13 mouse cellular contexts compared by ENCODE assay signal in the genomic region with DNA sequence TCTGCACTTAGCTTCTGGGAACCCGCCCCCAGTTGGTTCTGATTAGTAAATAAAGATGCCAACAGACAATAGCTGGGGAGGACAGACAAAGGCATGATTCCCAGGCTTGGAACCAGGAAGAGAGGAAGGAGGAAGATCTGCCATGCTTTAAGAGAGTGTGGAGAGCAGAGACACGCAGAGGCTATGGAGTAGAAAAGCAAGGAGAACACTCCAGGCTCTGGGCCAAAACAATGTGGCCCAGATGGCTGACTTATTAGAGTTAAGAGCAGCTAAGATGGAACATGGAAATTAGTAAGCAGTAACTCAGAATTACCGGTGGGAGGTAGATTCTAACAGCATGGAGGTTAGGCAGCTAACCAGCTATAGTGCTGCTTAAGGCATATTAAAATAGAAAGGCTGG.
DNase-seq lines count a peak whose midpoint lies in the region; TF ChIP-seq lines count a peak whose summit lies in the region.
"Had no signal": no experiment of that assay in that cellular context is flagged by ENCODE, and none has a peak within 500 bp of the region (broad histone marks: within the 10 kb centered on the region; RNA-seq: fewer than 3 reads in every experiment).

No protein-coding gene starts in this region.

- H3K4me1 ChIP-seq in kidney, adult 2 months (ENCODE audit: control insufficient read depth, insufficient read depth, low read length), result no peaks in the 10 kb centered on the region
- H3K4me1 ChIP-seq: embryonic facial prominence, embryonic 13.5 days; liver, embryonic 12.5 days had no signal

- H3K4me3 ChIP-seq in kidney, adult 2 months (ENCODE audit: insufficient read depth, low read depth, low read length), result no peak overlapping the region
- H3K4me3 ChIP-seq: embryonic facial prominence, embryonic 13.5 days; left cerebral cortex, adult 2 months; liver, embryonic 12.5 days had no signal

- H3K36me3 ChIP-seq in kidney, adult 2 months (ENCODE audit: control insufficient read depth, insufficient read depth, low read length), result no peaks in the 10 kb centered on the region
- H3K36me3 ChIP-seq: embryonic facial prominence, embryonic 13.5 days; liver, embryonic 12.5 days had no signal

- TF ChIP-seq POLR2A in kidney, adult 2 months (IDR thresholded peaks at IDR 0.05; ENCODE audit: low read depth, low read length), result no peak

- 49% methylated on average over 3 of the region's 3 CpGs for WGBS in kidney, adult 2 months

- no peaks in the 10 kb centered on the region for H3K27me3 ChIP-seq in kidney, adult 2 months (replicated peaks; ENCODE audit: control insufficient read depth, insufficient read depth, low read length)
- H3K27me3 ChIP-seq: embryonic facial prominence, embryonic 13.5 days; liver, embryonic 12.5 days had no signal

- no peak for TF ChIP-seq CTCF in kidney, adult 2 months (conservative IDR thresholded peaks at IDR 0.05; ENCODE audit: insufficient read depth, insufficient read length, low read depth, low read length)

- DNase-seq in kidney, adult 2 months, result peak; percentile 12
- no peak for DNase-seq in kidney, postnatal 14 days
- DNase-seq in NIH3T3 (ENCODE audit: low read depth), result peak; percentile 26
- DNase-seq in cerebellum, adult 11-12 months, result peak; percentile 88
- DNase-seq in layer of hippocampus, adult 18-20 months (ENCODE audit: low spot score in 2 of 2), result peak; percentile 16 to 68
- no peak for DNase-seq in heart, postnatal 4 days
- no peak for DNase-seq in adrenal gland, adult 2 months
- DNase-seq in kidney, adult 18-20 months, result no peak
- DNase-seq: heart, adult 18-20 months; lung, postnatal 10 days had no signal

- H3K27ac ChIP-seq in kidney, adult 2 months (ENCODE audit: insufficient read depth, low read depth, low read length), result no peak overlapping the region
- H3K27ac ChIP-seq: embryonic facial prominence, embryonic 13.5 days; left cerebral cortex, adult 2 months; liver, embryonic 12.5 days had no signal

Comparison
In these comparisons a context has a peak if more than half of its experiments do, and no peak if none do; other contexts are left out.
1. DNase-seq: peak in kidney, adult 2 months (single experiment), NIH3T3 (single experiment), cerebellum, adult 11-12 months (single experiment) and layer of hippocampus, adult 18-20 months (2 of 2); none in kidney, postnatal 14 days (single experiment), heart, postnatal 4 days (single experiment), adrenal gland, adult 2 months (single experiment) and kidney, adult 18-20 months (single experiment).